Mouse (Mus musculus) E14TG2a.4 (cell line): ENCODE data around the gene Gm7247.

Experiments
- CTCF ChIP-seq: conservative IDR thresholded peaks from 2 replicates; pipeline ENCODE4 v1.5.1; 2014; ENCODE audit warnings: low read length
- POU5F1 ChIP-seq: IDR thresholded peaks from 2 replicates; pipeline ENCODE4 v1.6.1; 2014; ENCODE audit warnings: low read length, borderline replicate concordance

DNA sequence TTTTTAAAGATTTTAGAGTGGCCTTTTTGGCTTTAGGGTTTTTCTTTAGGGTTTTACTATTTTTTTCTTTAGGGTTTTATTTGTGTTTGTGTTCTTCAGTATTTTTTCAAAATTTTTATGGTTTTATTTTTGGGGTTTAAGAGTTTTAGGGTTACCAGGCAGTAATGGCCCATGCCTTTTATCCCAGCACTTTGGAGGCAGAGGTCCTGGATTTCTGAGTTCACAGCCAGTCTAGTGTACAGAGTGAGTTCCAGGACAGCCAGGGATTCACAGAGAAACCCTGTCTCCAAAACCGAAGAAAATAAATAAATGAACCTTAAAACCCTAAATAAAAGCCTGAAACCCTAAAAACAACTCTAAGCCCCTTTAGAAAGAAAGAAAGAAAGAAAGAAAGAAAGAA, 124.6 kb downstream of the Gm7247 start:
- no peak for TF ChIP-seq CTCF
- TF ChIP-seq POU5F1: no peak
